Mouse (Mus musculus): Measurements from ENCODE around the gene Eea1.

DNA sequence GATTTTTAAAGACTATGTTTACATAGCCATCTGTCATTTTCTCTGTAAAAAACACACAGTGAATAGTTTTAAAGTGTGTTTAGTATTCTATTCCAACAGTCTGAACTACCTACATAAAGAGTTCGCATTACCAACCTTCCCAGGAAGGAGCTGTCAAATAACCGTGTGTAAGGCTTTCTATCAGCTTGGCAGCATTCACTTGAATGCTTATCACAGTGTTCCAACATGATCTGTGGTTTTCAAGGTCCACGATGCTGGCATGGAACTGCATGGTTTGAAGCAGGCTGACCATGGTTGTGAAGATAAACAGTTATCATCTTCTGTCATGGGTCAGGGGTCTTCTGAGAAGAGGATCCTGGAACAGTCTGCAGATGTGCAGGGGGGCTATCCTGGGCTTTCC, 141.8 kb downstream of the Eea1 start:
- TF ChIP-seq CTCF (conservative IDR thresholded peaks at IDR 0.05; ENCODE audit: low read length) (no peak), NANOG (IDR thresholded peaks at IDR 0.05; ENCODE audit: borderline replicate concordance, low read length) (no peak), POU5F1 (IDR thresholded peaks at IDR 0.05; ENCODE audit: borderline replicate concordance, low read length) (no peak)
